Mouse (Mus musculus) neural tube, embryonic 13.5 days (tissue): ENCODE data around the gene Met. TPM values are rescaled to one million over a fixed set of nuclear protein-coding genes. Genes with fewer than 3 reads are reported as not detected.
A peak's percentile ranks its signal among the peaks of the same experiment; 100 is the strongest.

Experiments
- ATAC-seq: fragments of 200-750 bp; cut with Nextera tagmentation; 2 replicates; pipeline ENCODE4 v1.8.0; 2017; ENCODE audit warnings: low read depth, mild to moderate bottlenecking, moderate TSS enrichment, moderate library complexity
- H3K27ac ChIP-seq: fragments of 300-500 bp; sonication (generic); replicated peaks from 2 replicates; pipeline ENCODE4 v1.5.1; 2015; ENCODE audit warnings: moderate library complexity, mild to moderate bottlenecking, inconsistent platforms
- H3K27me3 ChIP-seq: fragments of 300-500 bp; sonication (generic); 2 replicates; pipeline ENCODE4 v1.6.1; 2015; ENCODE audit warnings: mild to moderate bottlenecking, inconsistent platforms
- H3K36me3 ChIP-seq: fragments of 300-500 bp; sonication (generic); 2 replicates; pipeline ENCODE4 v1.6.1; 2015; ENCODE audit warnings: mild to moderate bottlenecking, inconsistent platforms
- H3K4me1 ChIP-seq: fragments of 300-500 bp; sonication (generic); replicated peaks from 2 replicates; pipeline ENCODE4 v1.6.1; 2015; ENCODE audit warnings: inconsistent platforms
- H3K4me2 ChIP-seq: fragments of 300-500 bp; sonication (generic); 2 replicates; pipeline ENCODE4 v1.6.1; 2015; ENCODE audit warnings: inconsistent platforms, mild to moderate bottlenecking, moderate library complexity
- H3K4me3 ChIP-seq: fragments of 300-500 bp; sonication (generic); 2 replicates; pipeline ENCODE4 v1.5.1; 2015; ENCODE audit warnings: mild to moderate bottlenecking, inconsistent platforms
- H3K9ac ChIP-seq: fragments of 300-500 bp; sonication (generic); 2 replicates; pipeline ENCODE4 v1.6.1; 2015; ENCODE audit warnings: moderate library complexity, mild to moderate bottlenecking, inconsistent platforms
- H3K9me3 ChIP-seq: fragments of 300-500 bp; sonication (generic); 2 replicates; pipeline ENCODE4 v1.6.1; 2016; ENCODE audit warnings: inconsistent platforms
- WGBS: fragments of 180-500 bp; shearing (Covaris S2); methylation state at CpG from one replicate; pipeline ENCODE4 v1.1.7; 2015; 5-methylcytosine and 5-hydroxymethylcytosine counted together
- polyA plus RNA-seq: library from polyadenylated mRNA; unstranded; fragments of >200 nt; fragmentation: Nextera tagmentation; extraction: Ambion mirVana; gene quantifications from 2 replicates; pipeline ENCODE4 v1.2.1, GENCODE M21; 2015

The Met gene
- polyA plus RNA-seq, 1 experiment from 2014 or later = 4.0 TPM

GRCm38 (mm10) chr6:17589049-17589952, 125.7 kb downstream of the Met start:
- peaks cover 7% of the 10 kb centered on the region for H3K4me1 ChIP-seq
- no peak overlapping the region for H3K27ac ChIP-seq
- H3K9me3 ChIP-seq = 0 out of 2 replicates have a peak, but pooled peaks cover 10% of the 10 kb centered on the region
- WGBS = 17% methylated on average over 16 of the region's 16 CpGs
- peak overlapping the region; percentile 53 for H3K4me2 ChIP-seq
- peak overlapping the region; percentile 15 for H3K4me3 ChIP-seq
- no peaks in the 10 kb centered on the region for H3K36me3 ChIP-seq
- no peaks in the 10 kb centered on the region for H3K27me3 ChIP-seq
- ATAC-seq = peak; percentile 91
- H3K9ac ChIP-seq = 0 out of 2 replicates have a peak overlapping the region, but pooled peaks have one; percentile 26

DNA sequence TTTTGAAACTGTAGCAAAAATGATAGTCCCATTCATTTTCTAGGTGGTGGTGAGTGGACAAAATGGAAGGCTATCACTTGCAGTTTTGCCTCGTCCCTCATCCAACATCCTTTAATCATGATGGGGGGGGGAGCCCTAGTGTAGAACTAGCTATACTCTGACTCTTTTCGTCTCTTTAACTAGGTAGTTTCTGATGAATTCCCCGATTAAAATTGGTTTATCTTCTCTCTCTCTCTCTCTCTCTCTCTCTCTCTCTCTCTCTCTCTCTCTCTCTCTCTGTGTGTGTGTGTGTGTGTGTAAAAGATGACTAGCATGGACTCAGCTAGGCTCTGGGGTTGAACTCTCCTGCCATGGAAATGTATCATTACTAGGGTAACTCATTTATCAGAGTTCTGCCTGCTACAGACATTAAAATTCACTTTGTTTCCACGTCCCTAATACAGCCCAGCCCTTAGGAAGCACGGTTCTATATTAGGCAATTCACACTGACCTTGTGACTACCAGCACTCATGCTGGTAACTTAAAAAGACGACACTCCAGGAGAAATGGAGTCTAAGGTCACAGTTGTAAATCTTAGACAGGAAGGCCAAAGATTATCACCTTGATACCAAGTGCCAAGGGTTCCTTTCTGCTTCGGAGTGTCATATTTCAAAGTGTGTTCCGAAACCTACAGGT, 126.5 kb downstream of the Met start:
- H3K9ac ChIP-seq = no peak overlapping the region
- WGBS = 50% methylated on average over 8 of the region's 8 CpGs
- no peaks in the 10 kb centered on the region for H3K36me3 ChIP-seq
- peaks cover 7% of the 10 kb centered on the region for H3K4me1 ChIP-seq
- H3K9me3 ChIP-seq = 0 out of 2 replicates have a peak, but pooled peaks cover 11% of the 10 kb centered on the region
- peak; percentile 37; the same call in 1 of the 2 replicates for ATAC-seq
- no peak overlapping the region for H3K4me2 ChIP-seq
- no peak overlapping the region for H3K4me3 ChIP-seq
- H3K27me3 ChIP-seq = no peaks in the 10 kb centered on the region
- no peak overlapping the region for H3K27ac ChIP-seq

- Histone ChIP-seq H3K27ac (no peak overlapping the region), H3K9ac (no peak overlapping the region), H3K36me3 (no peaks in the 10 kb centered on the region), H3K4me2 (no peak overlapping the region), H3K4me1 (peaks cover 6% of the 10 kb centered on the region), H3K27me3 (no peaks in the 10 kb centered on the region; the same call in 1 of the 2 replicates), H3K4me3 (no peak overlapping the region), H3K9me3 (0 out of 2 replicates have a peak, but pooled peaks cover 11% of the 10 kb centered on the region)
- 92% methylated on average over 2 of the region's 2 CpGs for WGBS
- ATAC-seq = no peak
Observed at GRCm38 (mm10) chr6:17593971-17594370, 130.4 kb downstream of the Met start.

- no peak overlapping the region for H3K27ac ChIP-seq
- no peaks in the 10 kb centered on the region; the same call in 1 of the 2 replicates for H3K27me3 ChIP-seq
- H3K9me3 ChIP-seq = 0 out of 2 replicates have a peak, but pooled peaks cover 11% of the 10 kb centered on the region
- H3K4me3 ChIP-seq = no peak overlapping the region
- no peaks in the 10 kb centered on the region for H3K36me3 ChIP-seq
- H3K9ac ChIP-seq = no peak overlapping the region
- H3K4me2 ChIP-seq = no peak overlapping the region
- ATAC-seq = no peak
- 82% methylated on average over 11 of the region's 11 CpGs for WGBS
- H3K4me1 ChIP-seq = no peaks in the 10 kb centered on the region
Observed at GRCm38 (mm10) chr6:17595712-17596462, 132.3 kb downstream of the Met start.

DNA sequence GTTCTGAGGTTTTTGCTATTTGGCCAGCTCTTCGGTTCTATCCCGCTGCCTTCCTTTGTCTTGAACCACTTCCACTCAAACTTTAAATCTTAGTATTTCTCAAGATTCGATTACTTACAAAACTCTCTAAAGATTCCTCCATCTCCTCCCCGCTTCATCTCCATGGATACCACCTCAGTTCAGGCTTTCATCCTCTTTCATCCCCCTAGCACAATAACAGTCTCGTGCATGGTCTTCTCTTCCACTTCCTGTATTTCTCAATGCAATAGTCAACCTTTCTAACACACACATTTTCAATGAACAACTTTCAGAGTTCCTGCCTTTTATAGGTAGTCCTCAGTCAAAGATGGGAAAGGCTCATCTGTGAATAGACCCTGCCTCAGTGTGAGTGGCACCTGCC, 135.8 kb downstream of the Met start:
- Histone ChIP-seq H3K4me1 (no peaks in the 10 kb centered on the region), H3K4me2 (no peak overlapping the region), H3K36me3 (no peaks in the 10 kb centered on the region), H3K9ac (no peak overlapping the region), H3K4me3 (no peak overlapping the region), H3K27me3 (no peaks in the 10 kb centered on the region; the same call in 1 of the 2 replicates), H3K27ac (no peak overlapping the region), H3K9me3 (no peaks in the 10 kb centered on the region)
- WGBS = 78% methylated on average over 5 of the region's 5 CpGs
- no peak for ATAC-seq

DNA sequence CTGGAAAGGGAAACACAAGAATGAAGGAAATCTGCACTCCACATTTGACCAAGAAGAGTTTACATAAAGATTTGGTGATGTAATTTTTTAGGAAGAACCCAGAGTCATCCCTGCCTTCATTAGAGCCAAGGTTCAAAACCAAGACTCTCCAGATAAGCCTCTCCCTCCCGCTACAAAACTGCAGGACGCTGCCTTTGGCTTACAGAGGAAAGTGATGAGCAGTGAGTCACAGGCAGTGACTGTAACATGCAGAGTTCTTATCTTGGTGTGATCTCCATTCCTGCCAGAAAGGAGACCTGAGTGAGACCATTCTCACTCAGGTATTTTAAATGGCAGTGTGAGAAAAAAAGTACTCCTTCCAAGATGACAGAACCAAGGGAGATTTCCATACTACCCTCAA, 137.9 kb downstream of the Met start:
- Histone ChIP-seq H3K4me1 (no peaks in the 10 kb centered on the region), H3K4me3 (no peak overlapping the region), H3K9me3 (no peaks in the 10 kb centered on the region), H3K9ac (no peak overlapping the region), H3K36me3 (no peaks in the 10 kb centered on the region), H3K27me3 (no peaks in the 10 kb centered on the region; the same call in 1 of the 2 replicates), H3K27ac (no peak overlapping the region), H3K4me2 (no peak overlapping the region)
- WGBS = 68% methylated on average over 2 of the region's 2 CpGs
- ATAC-seq = no peak

GRCm38 (mm10) chr6:17606915-17607314, 143.3 kb downstream of the Met start:
- no peak overlapping the region for H3K9ac ChIP-seq
- H3K4me1 ChIP-seq = no peaks in the 10 kb centered on the region
- H3K27ac ChIP-seq = no peak overlapping the region
- no peak overlapping the region for H3K4me2 ChIP-seq
- no peaks in the 10 kb centered on the region for H3K36me3 ChIP-seq
- no peaks in the 10 kb centered on the region for H3K27me3 ChIP-seq
- no peak for ATAC-seq
- H3K9me3 ChIP-seq = no peaks in the 10 kb centered on the region
- 94% methylated on average over 1 of the region's 1 CpGs for WGBS
- H3K4me3 ChIP-seq = no peak overlapping the region

- no peak for ATAC-seq
- 89% methylated on average over 11 of the region's 11 CpGs for WGBS
- no peaks in the 10 kb centered on the region for H3K36me3 ChIP-seq
- no peak overlapping the region for H3K27ac ChIP-seq
- no peak overlapping the region for H3K4me2 ChIP-seq
- H3K4me3 ChIP-seq = no peak overlapping the region
- H3K9ac ChIP-seq = no peak overlapping the region
- H3K9me3 ChIP-seq = no peaks in the 10 kb centered on the region
- no peaks in the 10 kb centered on the region for H3K4me1 ChIP-seq
- no peaks in the 10 kb centered on the region for H3K27me3 ChIP-seq
Observed at GRCm38 (mm10) chr6:17611352-17612010, 147.9 kb downstream of the Met start.

GRCm38 (mm10) chr6:17612652-17613051, 149.1 kb downstream of the Met start:
- Histone ChIP-seq H3K27me3 (no peaks in the 10 kb centered on the region), H3K27ac (no peak overlapping the region), H3K9ac (no peak overlapping the region), H3K9me3 (no peaks in the 10 kb centered on the region), H3K4me2 (no peak overlapping the region), H3K4me3 (no peak overlapping the region), H3K4me1 (no peaks in the 10 kb centered on the region), H3K36me3 (no peaks in the 10 kb centered on the region)
- no peak for ATAC-seq
- 88% methylated on average over 4 of the region's 4 CpGs for WGBS

DNA sequence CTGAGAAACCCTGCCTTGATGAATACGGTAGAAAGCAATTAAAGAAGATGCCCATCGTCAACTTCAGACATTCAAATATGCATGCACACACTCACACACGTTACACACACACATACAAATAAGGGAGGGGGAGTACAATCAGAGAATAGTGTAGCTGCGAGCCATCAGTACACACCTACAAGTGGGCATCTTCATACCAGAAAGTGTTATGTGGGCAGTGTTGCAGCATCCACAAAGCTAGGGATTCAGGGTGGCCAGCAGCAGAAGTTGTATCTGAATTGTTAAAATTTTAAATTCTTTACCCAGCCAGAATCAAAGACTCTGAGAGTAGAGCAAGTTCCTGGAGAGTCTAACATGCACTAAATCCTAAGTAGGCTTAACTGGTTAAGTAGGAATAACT, 157.2 kb downstream of the Met start:
- H3K4me1 ChIP-seq = no peaks in the 10 kb centered on the region
- ATAC-seq = no peak
- H3K9me3 ChIP-seq = no peaks in the 10 kb centered on the region
- H3K27me3 ChIP-seq = no peaks in the 10 kb centered on the region
- no peak overlapping the region for H3K9ac ChIP-seq
- H3K27ac ChIP-seq = no peak overlapping the region
- WGBS = 90% methylated on average over 4 of the region's 4 CpGs
- H3K4me3 ChIP-seq = no peak overlapping the region
- H3K4me2 ChIP-seq = no peak overlapping the region
- H3K36me3 ChIP-seq = no peaks in the 10 kb centered on the region

GRCm38 (mm10) chr6:17621436-17621835, 157.8 kb downstream of the Met start:
- Histone ChIP-seq H3K36me3 (no peaks in the 10 kb centered on the region), H3K4me1 (no peaks in the 10 kb centered on the region), H3K27ac (no peak overlapping the region), H3K9ac (no peak overlapping the region), H3K9me3 (no peaks in the 10 kb centered on the region), H3K4me3 (no peak overlapping the region), H3K27me3 (no peaks in the 10 kb centered on the region), H3K4me2 (no peak overlapping the region)
- no peak for ATAC-seq
- 76% methylated on average over 3 of the region's 3 CpGs for WGBS
